Mouse (Mus musculus) CD4-positive, CD25-positive, alpha-beta regulatory T cell, adult 4 months (primary cell): ENCODE measurements around the gene Patz1. TPM values are rescaled to one million over a fixed set of nuclear protein-coding genes. Genes with fewer than 3 reads are reported as not detected.

ENCODE experiments used
- ATAC-seq: one replicate; pipeline ENCODE4 v1.8.0; 2017
- polyA plus RNA-seq, 2 experiments: library from polyadenylated mRNA; unstranded; fragments of 100-300 nt; shearing (Covaris generic); gene quantifications; one replicate each; pipeline ENCODE4 v1.2.1; 2017

The Patz1 gene
- polyA plus RNA-seq, 2 experiments from 2014 or later: 14.2 to 17.7 TPM

- ATAC-seq: no peak
Measured at GRCm38 (mm10) chr11:3330991-3331750, 42.5 kb downstream of the Patz1 start.

GRCm38 (mm10) chr11:3331756-3332642 is 43.3 kb downstream of the Patz1 start:
- ATAC-seq: peak; percentile 77

- ATAC-seq: no peak
Measured at GRCm38 (mm10) chr11:3333111-3333695, 44.5 kb downstream of the Patz1 start.

GRCm38 (mm10) chr11:3334141-3334710 is 45.6 kb downstream of the Patz1 start:
- ATAC-seq: no peak

- ATAC-seq: no peak
Measured at GRCm38 (mm10) chr11:3334711-3335316, 46.1 kb downstream of the Patz1 start.

GRCm38 (mm10) chr11:3335651-3336216 is 47.1 kb downstream of the Patz1 start:
- ATAC-seq: peak; percentile 69

GRCm38 (mm10) chr11:3336602-3337001 is 47.9 kb downstream of the Patz1 start:
- no peak for ATAC-seq

GRCm38 (mm10) chr11:3337173-3337955 is 48.7 kb downstream of the Patz1 start:
- no peak for ATAC-seq

- no peak for ATAC-seq
Measured at GRCm38 (mm10) chr11:3337961-3338360, 49.3 kb downstream of the Patz1 start.

- ATAC-seq: no peak
Measured at GRCm38 (mm10) chr11:3341476-3341875, 52.8 kb downstream of the Patz1 start.

GRCm38 (mm10) chr11:3344916-3345315 is 56.2 kb downstream of the Patz1 start:
- peak; percentile 78 for ATAC-seq

- no peak for ATAC-seq
Measured at GRCm38 (mm10) chr11:3346351-3346750, 57.7 kb downstream of the Patz1 start.

- peak; percentile 61 for ATAC-seq
Measured at GRCm38 (mm10) chr11:3347091-3347834, 58.6 kb downstream of the Patz1 start.

GRCm38 (mm10) chr11:3347835-3348195 is 59.1 kb downstream of the Patz1 start:
- no peak for ATAC-seq

GRCm38 (mm10) chr11:3348576-3349342 is 60.1 kb downstream of the Patz1 start:
- no peak for ATAC-seq

GRCm38 (mm10) chr11:3349343-3349695 is 60.6 kb downstream of the Patz1 start:
- no peak for ATAC-seq

GRCm38 (mm10) chr11:3352131-3352530 is 63.5 kb downstream of the Patz1 start:
- no peak for ATAC-seq

GRCm38 (mm10) chr11:3352990-3353585 is 64.4 kb downstream of the Patz1 start:
- peak; percentile 50 for ATAC-seq
